ENCODE assay signal across 35 mouse cellular contexts in the genomic region with DNA sequence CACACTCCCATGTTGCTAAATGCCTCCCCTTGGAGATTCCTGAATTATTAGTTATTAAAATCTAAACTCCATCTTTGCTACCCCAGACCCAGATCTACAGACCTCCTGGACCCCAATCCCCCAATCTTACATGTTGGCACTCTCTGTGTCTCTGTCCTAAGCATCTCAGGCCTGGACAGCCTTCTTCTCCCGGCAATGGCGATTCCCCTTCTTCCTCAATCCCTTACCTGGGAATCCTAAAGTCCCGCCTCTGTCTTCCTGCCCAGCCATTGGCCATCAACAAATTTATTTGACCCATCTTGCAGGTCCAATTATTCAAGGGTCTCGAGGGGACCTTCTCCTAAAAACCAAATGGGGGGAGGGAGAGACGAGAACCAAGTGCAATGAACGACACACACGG.
"Had no signal": no experiment of that assay in that cellular context is flagged by ENCODE, and none has a peak within 500 bp of the region (broad histone marks: within the 10 kb centered on the region; RNA-seq: fewer than 3 reads in every experiment).

No protein-coding gene starts in this region.

- H3K27ac ChIP-seq: heart, embryonic 10.5 days; heart, embryonic 13.5 days; heart, embryonic 15.5 days; hindbrain, embryonic 10.5 days; hindbrain, embryonic 12.5 days; hindbrain, embryonic 13.5 days; hindbrain, embryonic 14.5 days; hindbrain, embryonic 15.5 days; hindbrain, postnatal 0 days; intestine, embryonic 15.5 days; kidney, embryonic 15.5 days; kidney, postnatal 0 days; layer of hippocampus, adult 2 months had no signal

- H3K4me3 ChIP-seq: heart, embryonic 10.5 days; heart, embryonic 12.5 days; heart, embryonic 13.5 days; heart, embryonic 15.5 days; hindbrain, embryonic 10.5 days; hindbrain, embryonic 12.5 days; hindbrain, embryonic 13.5 days; hindbrain, embryonic 15.5 days; intestine, embryonic 15.5 days; kidney, embryonic 15.5 days; layer of hippocampus, adult 2 months had no signal

- H3K36me3 ChIP-seq: heart, embryonic 10.5 days; heart, embryonic 12.5 days; heart, embryonic 13.5 days; heart, embryonic 15.5 days; hindbrain, embryonic 10.5 days; hindbrain, embryonic 12.5 days; hindbrain, embryonic 13.5 days; hindbrain, embryonic 15.5 days; intestine, embryonic 15.5 days; kidney, embryonic 15.5 days had no signal

- H3K9ac ChIP-seq: heart, embryonic 12.5 days; heart, embryonic 13.5 days; heart, embryonic 15.5 days; hindbrain, embryonic 12.5 days; hindbrain, embryonic 13.5 days; hindbrain, embryonic 14.5 days; hindbrain, embryonic 15.5 days; intestine, embryonic 15.5 days; kidney, embryonic 15.5 days had no signal

- H3K4me1 ChIP-seq: hindbrain, embryonic 15.5 days had no signal

- DNase-seq: heart, postnatal 10 days; heart, postnatal 14 days; heart, postnatal 36 days; heart, postnatal 4 days; kidney, adult 11 months; kidney, adult 18-20 months; kidney, adult 2 months; kidney, adult 8-10 months; kidney, adult 9 months; kidney, postnatal 10 days; kidney, postnatal 14 days; kidney, postnatal 25 days; kidney, postnatal 36 days; kidney, postnatal 4 days; layer of hippocampus, adult 9-11 months; layer of hippocampus, postnatal 36 days had no signal

- H3K9me3 ChIP-seq: heart, embryonic 10.5 days; heart, embryonic 13.5 days; heart, embryonic 15.5 days; hindbrain, embryonic 10.5 days; hindbrain, embryonic 12.5 days; hindbrain, embryonic 13.5 days; hindbrain, embryonic 15.5 days; intestine, embryonic 15.5 days; kidney, embryonic 15.5 days had no signal

- H3K27me3 ChIP-seq: heart, embryonic 12.5 days; heart, embryonic 13.5 days; heart, embryonic 15.5 days; hindbrain, embryonic 12.5 days; hindbrain, embryonic 13.5 days; hindbrain, embryonic 15.5 days; intestine, embryonic 15.5 days; kidney, embryonic 15.5 days had no signal

- ATAC-seq: hindbrain, embryonic 16.5 days; hindbrain, postnatal 0 days; inflammation-experienced regulatory T-cells, adult 6 months; intestine, embryonic 15.5 days; intestine, embryonic 16.5 days; intestine, postnatal 0 days had no signal

- H3K4me2 ChIP-seq: heart, embryonic 11.5 days; heart, embryonic 12.5 days; heart, embryonic 13.5 days; heart, embryonic 15.5 days; hindbrain, embryonic 12.5 days; hindbrain, embryonic 13.5 days; hindbrain, embryonic 14.5 days; hindbrain, embryonic 15.5 days; intestine, embryonic 15.5 days; kidney, embryonic 15.5 days had no signal
